Mouse (Mus musculus) neural tube, embryonic 11.5 days (tissue): ENCODE results near the gene Rhob. TPM values are rescaled to one million over a fixed set of nuclear protein-coding genes. Genes with fewer than 3 reads are reported as not detected.

Experiments used
- ATAC-seq: fragments of 200-750 bp; cut with Nextera tagmentation; 2 replicates; pipeline ENCODE4 v1.8.0; 2017; ENCODE audit warnings: moderate number of reproducible peaks, mild to moderate bottlenecking, moderate TSS enrichment, moderate library complexity; ENCODE audit not compliant: insufficient read depth, low FRiP score, low TSS enrichment
- DNase-seq: peaks from one replicate; pipeline ENCODE4 v3.0.0-alpha.2; 2015; ENCODE audit warnings: low spot score
- H3K27ac ChIP-seq: fragments of 300-500 bp; sonication (generic); 2 replicates; pipeline ENCODE4 v1.5.1; 2014; ENCODE audit warnings: low read depth, mild to moderate bottlenecking, low read length
- H3K27me3 ChIP-seq: fragments of 300-500 bp; sonication (generic); 2 replicates; pipeline ENCODE4 v1.6.1; 2014; ENCODE audit warnings: mild to moderate bottlenecking, low read length, mixed read lengths; ENCODE audit not compliant: control insufficient read depth, insufficient read depth
- H3K36me3 ChIP-seq: fragments of 300-500 bp; sonication (generic); 2 replicates; pipeline ENCODE4 v1.6.1; 2014; ENCODE audit warnings: mild to moderate bottlenecking, low read length, moderate library complexity, mixed read lengths; ENCODE audit not compliant: control insufficient read depth, insufficient read depth
- H3K4me1 ChIP-seq: fragments of 300-500 bp; sonication (generic); 2 replicates; pipeline ENCODE4 v1.6.1; 2014; ENCODE audit warnings: low read length, mixed read lengths; ENCODE audit not compliant: control insufficient read depth, insufficient read depth
- H3K4me2 ChIP-seq: fragments of 300-500 bp; sonication (generic); 2 replicates; pipeline ENCODE4 v1.6.1; 2014; ENCODE audit warnings: low read depth, mild to moderate bottlenecking, moderate library complexity
- H3K4me3 ChIP-seq: fragments of 300-500 bp; sonication (generic); 2 replicates; pipeline ENCODE4 v1.5.1; 2014; ENCODE audit warnings: low read depth, low read length
- H3K9ac ChIP-seq: fragments of 300-500 bp; sonication (generic); 2 replicates; pipeline ENCODE4 v1.6.1; 2014; ENCODE audit warnings: mild to moderate bottlenecking, low read length
- H3K9me3 ChIP-seq: fragments of 300-500 bp; sonication (generic); 2 replicates; pipeline ENCODE4 v1.6.1; 2016; ENCODE audit warnings: low read length; ENCODE audit not compliant: control insufficient read depth
- WGBS: fragments of 180-500 bp; shearing (Covaris S2); extraction: QIAGEN DNeasy Blood & Tissue Kit; methylation state at CpG from one replicate; pipeline ENCODE4 v1.1.7; 2014; 5-methylcytosine and 5-hydroxymethylcytosine counted together
- polyA plus RNA-seq: library from polyadenylated mRNA; unstranded; fragments of >200 nt; fragmentation: Nextera tagmentation; extraction: Ambion mirVana; gene quantifications from 2 replicates; pipeline ENCODE4 v1.2.1, GENCODE M21; 2014

The Rhob gene
- polyA plus RNA-seq, 1 experiment from 2014 or later = 93.1 TPM

GRCm38 (mm10) chr12:8451571-8452485, 48.0 kb downstream of the Rhob start:
- peaks cover 4% of the 10 kb centered on the region; the same call in 1 of the 2 replicates for H3K4me1 ChIP-seq
- no peak overlapping the region for H3K4me3 ChIP-seq
- H3K9me3 ChIP-seq = no peaks in the 10 kb centered on the region
- H3K4me2 ChIP-seq = no peak overlapping the region
- no peaks in the 10 kb centered on the region for H3K36me3 ChIP-seq
- ATAC-seq (no peak), DNase-seq (no peak)
- 46% methylated on average over 7 of the region's 7 CpGs for WGBS
- H3K27ac ChIP-seq = no peak overlapping the region
- no peak overlapping the region for H3K9ac ChIP-seq
- H3K27me3 ChIP-seq = no peaks in the 10 kb centered on the region

DNA sequence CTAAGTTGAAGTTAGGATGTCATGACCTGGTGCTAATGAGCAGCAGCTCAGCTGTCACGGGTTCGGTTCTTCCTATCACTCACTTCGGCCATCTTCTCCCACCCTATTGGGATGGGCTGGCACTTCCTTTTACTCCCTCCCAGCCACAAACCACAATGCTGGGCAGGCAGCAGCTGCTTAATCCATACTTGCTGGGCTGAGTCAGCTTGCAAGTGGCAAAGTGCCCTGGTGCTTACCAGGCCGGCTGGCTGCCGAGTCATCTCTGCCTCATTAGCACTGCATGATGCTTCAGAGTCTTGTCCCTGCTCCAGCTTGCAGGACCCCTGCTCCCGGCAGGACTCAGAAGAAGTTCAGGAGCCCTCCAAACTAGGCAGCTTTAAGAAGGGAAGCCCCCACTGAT, 49.2 kb downstream of the Rhob start:
- H3K9me3 ChIP-seq = no peaks in the 10 kb centered on the region
- H3K36me3 ChIP-seq = no peaks in the 10 kb centered on the region
- H3K4me2 ChIP-seq = no peak overlapping the region
- WGBS = 77% methylated on average over 6 of the region's 6 CpGs
- DNase-seq (no peak), ATAC-seq (no peak)
- H3K27ac ChIP-seq = no peak overlapping the region
- no peaks in the 10 kb centered on the region for H3K27me3 ChIP-seq
- H3K9ac ChIP-seq = no peak overlapping the region
- H3K4me1 ChIP-seq = peaks cover 4% of the 10 kb centered on the region; the same call in 1 of the 2 replicates
- no peak overlapping the region for H3K4me3 ChIP-seq

DNA sequence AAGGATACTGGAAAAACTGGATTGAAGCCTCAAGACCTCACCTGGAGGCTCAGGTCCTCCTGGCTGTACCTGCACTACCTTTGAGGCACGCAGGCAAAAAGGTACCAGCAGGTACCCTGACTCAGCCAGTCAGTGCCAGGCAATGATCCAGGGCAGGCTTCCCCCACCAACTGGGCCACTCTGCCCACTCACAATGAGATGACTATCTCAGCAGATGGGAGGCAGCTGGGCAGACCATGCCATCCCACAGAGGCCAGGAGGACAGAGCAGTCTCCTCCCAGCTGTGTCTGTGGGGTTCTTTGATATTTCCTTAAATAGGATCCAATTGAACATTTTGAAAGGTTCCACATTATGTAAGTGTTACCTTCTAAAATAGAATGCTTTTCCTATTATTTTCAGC, 49.8 kb downstream of the Rhob start:
- WGBS = 95% methylated on average over 1 of the region's 1 CpGs
- Histone ChIP-seq H3K4me1 (peaks cover 4% of the 10 kb centered on the region; the same call in 1 of the 2 replicates), H3K9me3 (no peaks in the 10 kb centered on the region), H3K36me3 (no peaks in the 10 kb centered on the region), H3K4me2 (no peak overlapping the region), H3K27ac (no peak overlapping the region), H3K9ac (no peak overlapping the region), H3K27me3 (no peaks in the 10 kb centered on the region), H3K4me3 (no peak overlapping the region)
- no peak for ATAC-seq
- no peak for DNase-seq

Other genes with a start within 250 kb of the Rhob start
- gene Gdf7, start 198.1 kb downstream of the Rhob start, polyA plus RNA-seq = 0.28 and 0.37 TPM in 2 replicates
- 8.6 and 11.2 TPM in 2 replicates for gene Hs1bp3, start 186.6 kb downstream of the Rhob start, polyA plus RNA-seq
- gene Slc7a15, start 99.1 kb upstream of the Rhob start, polyA plus RNA-seq = not detected in 2 replicates
- gene Pum2, start 174.1 kb upstream of the Rhob start, polyA plus RNA-seq = 67.6 and 68.7 TPM in 2 replicates